Comparison of ENCODE assay signal across 8 mouse cellular contexts in the genomic region with DNA sequence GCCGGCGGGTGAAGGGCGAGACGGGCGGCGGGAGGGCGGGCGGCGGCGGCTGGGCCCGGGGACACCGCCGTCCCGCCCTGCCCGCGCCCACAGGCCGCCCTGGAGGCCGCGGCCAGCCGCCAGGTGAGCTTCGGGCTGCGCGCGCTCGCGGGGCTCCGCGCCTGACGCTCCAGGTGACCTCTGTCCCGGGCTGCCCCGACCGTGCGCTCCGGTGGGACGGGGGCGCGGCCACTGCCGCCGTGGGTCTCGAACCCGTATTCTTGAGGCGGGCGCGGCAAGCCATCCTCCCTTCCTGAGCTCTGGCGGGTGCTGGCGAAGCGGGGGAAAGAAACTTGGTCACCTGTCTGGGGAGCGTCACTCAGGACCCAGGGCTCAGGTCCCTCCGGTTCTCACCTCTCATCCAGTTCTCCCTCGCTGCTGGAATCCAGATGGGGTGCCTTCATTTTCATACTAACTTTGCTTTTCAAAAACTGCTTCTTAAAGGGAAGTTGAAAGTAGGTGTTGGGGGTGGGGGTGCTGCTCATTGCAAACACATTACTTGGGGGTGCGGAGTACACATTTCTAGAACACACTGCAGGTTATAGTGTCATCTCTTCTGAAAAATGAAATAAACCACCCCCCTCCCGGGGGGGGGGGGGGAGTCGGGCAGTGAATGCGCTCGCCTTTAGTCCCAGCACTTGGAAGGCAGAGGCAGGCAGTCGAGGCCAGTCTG. TPM values are rescaled to one million over a fixed set of nuclear protein-coding genes. Genes with fewer than 3 reads are reported as not detected.
DNase-seq lines count a peak whose midpoint lies in the region; ATAC-seq lines count a peak whose summit lies in the region.

TSS of gene Atxn7 (plus strand) at position 40 of the 712 bp plus-strand sequence.
TSS of gene Thoc7 (minus strand) at position 452 of the 712 bp plus-strand sequence.

- peak; percentile 35 for DNase-seq in ovary, postnatal 10 days (ENCODE audit: low spot score)
- DNase-seq in ovary, adult 18-20 months (ENCODE audit: low spot score): no peak
- DNase-seq in embryo, embryonic 11 days: peak; percentile 64
- DNase-seq in gastrocnemius, postnatal 4 days (ENCODE audit: low spot score in 2 of 2): peak; percentile 24 to 35
- peak; percentile 42 to 51 for DNase-seq in spleen, postnatal 36 days (ENCODE audit: low spot score in 2 of 2)

- peak within 1 kb of the TSS; percentile 92 for H3K4me3 ChIP-seq in intestine, embryonic 15.5 days (replicated peaks)
- H3K4me3 ChIP-seq in limb, embryonic 12.5 days (replicated peaks): peak within 1 kb of the TSS; percentile 93
- peak within 1 kb of the TSS; percentile 90 for H3K4me3 ChIP-seq in midbrain, embryonic 13.5 days (replicated peaks)

- H3K4me1 ChIP-seq in intestine, embryonic 15.5 days (replicated peaks): peaks cover 6% of the 10 kb centered on the region; the same call in 1 of the 2 replicates
- peaks cover 16% of the 10 kb centered on the region for H3K4me1 ChIP-seq in limb, embryonic 12.5 days (replicated peaks)
- H3K4me1 ChIP-seq in midbrain, embryonic 13.5 days (replicated peaks): peaks cover 30% of the 10 kb centered on the region

- H3K4me2 ChIP-seq in intestine, embryonic 15.5 days (replicated peaks): peak within 1 kb of the TSS; percentile 69
- H3K4me2 ChIP-seq in limb, embryonic 12.5 days: peak within 1 kb of the TSS; percentile 68
- H3K4me2 ChIP-seq in midbrain, embryonic 13.5 days (replicated peaks): peak within 1 kb of the TSS; percentile 69

- H3K27ac ChIP-seq in intestine, embryonic 15.5 days: peak within 1 kb of the TSS; percentile 93
- peak within 1 kb of the TSS; percentile 93 for H3K27ac ChIP-seq in limb, embryonic 12.5 days
- H3K27ac ChIP-seq in midbrain, embryonic 13.5 days: peak within 1 kb of the TSS; percentile 89

- no peaks in the 10 kb centered on the region for H3K27me3 ChIP-seq in intestine, embryonic 15.5 days (replicated peaks)
- H3K27me3 ChIP-seq in limb, embryonic 12.5 days: no peaks in the 10 kb centered on the region
- no peaks in the 10 kb centered on the region for H3K27me3 ChIP-seq in midbrain, embryonic 13.5 days

- ATAC-seq in intestine, embryonic 15.5 days: peak; percentile 87
- peak; percentile 40 for ATAC-seq in limb, embryonic 12.5 days (ENCODE audit: insufficient number of reproducible peaks, insufficient read depth, low FRiP score, low TSS enrichment, low read depth)
- ATAC-seq in midbrain, embryonic 13.5 days: peak; percentile 71

- peak within 1 kb of the TSS; percentile 96 for H3K9ac ChIP-seq in intestine, embryonic 15.5 days
- peak within 1 kb of the TSS; percentile 99 for H3K9ac ChIP-seq in limb, embryonic 12.5 days (replicated peaks)
- peak within 1 kb of the TSS; percentile 97 for H3K9ac ChIP-seq in midbrain, embryonic 13.5 days (replicated peaks)

- no peaks in the 10 kb centered on the region for H3K9me3 ChIP-seq in intestine, embryonic 15.5 days
- H3K9me3 ChIP-seq in limb, embryonic 12.5 days: no peaks in the 10 kb centered on the region
- H3K9me3 ChIP-seq in midbrain, embryonic 13.5 days: no peaks in the 10 kb centered on the region

- no peaks in the 10 kb centered on the region for H3K36me3 ChIP-seq in intestine, embryonic 15.5 days
- H3K36me3 ChIP-seq in limb, embryonic 12.5 days: peaks cover 3% of the 10 kb centered on the region; the same call in 1 of the 2 replicates
- H3K36me3 ChIP-seq in midbrain, embryonic 13.5 days: no peaks in the 10 kb centered on the region

- 2% methylated on average over 36 of the region's 56 CpGs for WGBS in intestine, embryonic 15.5 days
- 5% methylated on average over 37 of the region's 56 CpGs for WGBS in limb, embryonic 12.5 days
- 3% methylated on average over 37 of the region's 56 CpGs for WGBS in midbrain, embryonic 13.5 days

RNA-seq across cellular contexts. Expression of gene Atxn7, which starts in this region (rescaled TPM):
- total RNA-seq in gastrocnemius, postnatal 4 days (2021): 10 to 100 TPM; 14.8 to 21.3 TPM
- 3.6 and 4.2 TPM in 2 replicates for polyA plus RNA-seq in intestine, embryonic 15.5 days (2015; fragmentation: Nextera tagmentation; extraction: Ambion mirVana)
- polyA plus RNA-seq in limb, embryonic 12.5 days (2016; fragmentation: Nextera tagmentation; extraction: Ambion mirVana): 4.8 and 5.5 TPM in 2 replicates
- polyA plus RNA-seq in midbrain, embryonic 13.5 days (2015; fragmentation: Nextera tagmentation; extraction: Ambion mirVana): 3.4 and 3.8 TPM in 2 replicates

RNA-seq across cellular contexts. Expression of gene Thoc7, which starts in this region (rescaled TPM):
- total RNA-seq in gastrocnemius, postnatal 4 days (2021): 100 to 1,000 TPM; 101 to 109 TPM
- 184 and 196 TPM in 2 replicates for polyA plus RNA-seq in intestine, embryonic 15.5 days (2015; fragmentation: Nextera tagmentation; extraction: Ambion mirVana)
- 228 and 236 TPM in 2 replicates for polyA plus RNA-seq in limb, embryonic 12.5 days (2016; fragmentation: Nextera tagmentation; extraction: Ambion mirVana)
- 196 and 215 TPM in 2 replicates for polyA plus RNA-seq in midbrain, embryonic 13.5 days (2015; fragmentation: Nextera tagmentation; extraction: Ambion mirVana)
